Mouse (Mus musculus): ENCODE data around the gene Dok4.

DNA sequence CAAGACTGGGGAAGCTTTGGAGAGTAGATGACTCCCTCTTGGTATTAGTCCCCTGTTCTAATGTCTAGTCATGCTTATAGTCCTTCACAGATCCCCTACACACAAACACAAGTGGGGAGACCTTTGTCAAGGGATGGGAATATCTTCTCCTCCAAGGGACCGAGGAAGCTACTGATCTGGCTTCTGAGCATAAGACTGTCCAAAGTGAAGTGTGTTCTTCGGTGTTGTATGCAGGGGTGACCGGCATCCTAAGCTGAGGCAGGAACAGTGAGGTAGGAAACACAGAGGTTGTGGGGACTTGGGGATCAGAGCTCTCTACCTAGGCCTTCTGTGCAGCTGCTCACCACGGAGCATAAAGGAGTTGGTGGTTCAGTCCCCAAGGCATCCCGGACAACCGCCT lies 46.0 kb upstream of the Dok4 start:
- TF ChIP-seq POLR2A (IDR thresholded peaks at IDR 0.05; ENCODE audit: insufficient read depth, low read depth, low read length), result no peak
- TF ChIP-seq CTCF (IDR thresholded peaks at IDR 0.05; ENCODE audit: insufficient read depth, low read depth, low read length), result no peak
